Mouse (Mus musculus) liver, postnatal 0 days (tissue): ENCODE measurements around the gene Fam210b.

Experiments
- CTCF ChIP-seq: sonication (generic); IDR thresholded peaks from 2 replicates; pipeline ENCODE4 v1.5.1; 2016; ENCODE audit warnings: antibody characterized with exemption, low read depth
- EP300 ChIP-seq: IDR thresholded peaks from 2 replicates; pipeline ENCODE4 v1.6.1; 2016; ENCODE audit warnings: antibody characterized with exemption, low read depth, mild to moderate bottlenecking

- TF ChIP-seq CTCF, result no peak
- no peak for TF ChIP-seq EP300
Observed at GRCm38 (mm10) chr2:172328248-172328647, 17.1 kb upstream of the Fam210b start.
